Mouse (Mus musculus): ENCODE measurements at regions not wholly inside any gene's neighbourhood (a gene's known extent, or its start where the extent isn't known, plus 50 kb on each side); places are given as distances from the start of the nearest gene placed in this dataset.

DNA sequence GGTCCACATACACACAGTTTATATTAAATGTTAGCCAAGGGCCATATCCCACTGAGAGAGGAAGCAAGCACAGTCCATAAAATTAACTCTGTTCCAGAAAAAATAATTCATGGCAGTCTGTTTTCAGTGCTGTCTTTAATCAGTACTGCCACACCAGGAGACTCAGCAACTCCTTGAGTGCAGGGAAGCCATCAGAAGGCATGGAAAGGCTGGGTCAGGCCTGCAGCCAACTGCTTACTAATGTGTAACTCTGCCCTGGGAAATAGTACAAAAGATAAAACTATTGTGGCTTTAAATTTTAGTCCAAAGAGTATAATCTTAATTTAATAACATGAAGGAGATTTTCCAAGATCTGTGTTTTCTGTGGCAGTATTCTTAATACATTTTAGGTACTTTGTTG lies 298.1 kb upstream of the Marcks start:
- DNase-seq: no peak

DNA sequence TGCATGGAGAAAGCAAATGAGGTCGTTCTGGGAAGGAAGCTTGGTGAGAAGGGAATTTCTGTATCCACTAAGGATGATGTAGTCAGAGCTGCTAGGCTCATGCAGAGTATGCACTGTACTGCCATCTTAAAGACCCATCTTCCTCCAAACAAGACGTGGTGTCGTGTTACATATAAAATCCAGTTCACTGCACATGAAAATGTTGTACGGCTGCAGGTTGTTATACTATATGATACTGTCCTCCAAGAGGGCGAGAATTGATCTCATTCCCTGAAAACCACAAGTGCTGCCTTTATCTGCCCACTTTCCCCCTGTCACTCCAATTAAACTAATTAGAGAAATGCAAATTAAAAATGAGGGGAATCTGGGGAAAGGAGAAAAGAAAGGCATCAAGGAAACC lies 295.5 kb upstream of the Marcks start:
- DNase-seq: no peak

DNA sequence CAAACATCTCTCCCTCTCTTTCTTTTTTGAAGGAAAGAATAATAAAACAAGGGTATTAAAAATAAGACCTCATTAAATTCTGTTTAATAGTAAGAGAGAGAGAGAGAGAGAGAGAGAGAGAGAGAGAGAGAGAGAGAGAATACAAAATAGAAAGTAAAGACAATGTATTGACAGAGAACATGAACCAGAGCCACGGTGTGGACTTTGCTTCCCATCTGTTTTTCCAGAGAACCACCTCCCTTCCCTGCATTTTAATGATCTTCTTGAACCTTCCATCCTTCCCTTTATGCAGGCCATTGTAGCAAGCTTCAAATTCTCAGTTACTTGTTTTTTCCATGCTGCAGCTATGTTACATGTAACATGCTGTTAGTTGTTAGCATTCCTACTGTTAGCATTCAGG lies 284.3 kb upstream of the Marcks start:
- no peak for DNase-seq

DNA sequence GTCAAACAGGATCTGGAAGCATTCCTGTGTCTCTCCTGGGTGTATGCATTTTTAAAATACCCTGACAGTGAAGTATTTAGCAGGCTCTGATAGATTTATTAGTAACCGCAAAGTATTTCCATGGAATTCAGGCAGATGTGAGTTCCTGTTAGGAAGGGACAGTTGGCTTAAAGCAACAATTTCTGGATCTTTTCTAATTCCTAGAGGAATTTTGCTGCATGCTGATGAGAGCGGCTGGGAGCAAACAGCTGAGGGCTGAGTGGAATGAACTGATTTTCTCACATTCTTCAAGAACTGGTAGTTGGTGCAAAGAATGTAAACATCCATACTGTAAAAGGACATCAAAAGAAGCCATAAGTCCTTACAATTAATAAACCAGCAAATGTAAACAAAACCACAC lies 283.9 kb upstream of the Marcks start:
- DNase-seq: no peak

DNA sequence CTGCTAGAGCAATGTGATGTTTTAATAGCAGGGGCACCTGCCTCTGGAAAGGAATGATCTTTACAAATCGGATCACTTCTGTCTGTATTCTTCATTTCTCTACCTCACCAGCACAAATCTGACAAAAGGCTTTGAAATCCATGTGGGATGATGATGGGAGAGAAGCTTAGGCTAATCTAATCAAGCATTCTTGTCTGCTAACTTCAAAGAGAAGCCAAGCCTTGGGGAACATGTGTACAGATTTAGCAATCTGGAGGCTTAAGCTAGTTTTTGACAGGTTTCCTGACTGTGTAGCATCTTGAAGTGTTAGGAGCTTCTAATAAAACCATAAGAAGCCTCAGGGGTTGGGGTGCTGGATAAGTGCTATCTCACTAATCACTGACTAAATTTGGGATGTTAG lies 277.6 kb upstream of the Marcks start:
- DNase-seq: no peak

DNA sequence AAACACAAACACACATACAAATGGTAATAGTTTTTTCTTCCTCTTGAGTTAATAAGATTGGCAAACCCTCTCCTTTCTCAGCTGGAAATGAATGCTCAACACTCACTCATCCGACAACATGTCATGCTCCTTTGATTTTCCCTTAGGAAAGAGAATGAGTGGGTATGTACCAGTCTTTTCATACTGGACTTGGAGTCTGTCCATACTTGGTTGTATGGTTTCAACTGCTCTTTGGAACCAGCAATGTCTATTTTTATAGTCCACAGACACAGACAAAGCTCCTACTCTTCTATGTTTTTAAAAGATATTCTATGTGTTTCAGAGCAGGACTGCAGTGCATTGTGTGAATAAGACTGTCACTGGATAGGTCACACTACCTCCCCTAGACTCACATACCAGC lies 273.7 kb upstream of the Marcks start:
- no peak for DNase-seq

DNA sequence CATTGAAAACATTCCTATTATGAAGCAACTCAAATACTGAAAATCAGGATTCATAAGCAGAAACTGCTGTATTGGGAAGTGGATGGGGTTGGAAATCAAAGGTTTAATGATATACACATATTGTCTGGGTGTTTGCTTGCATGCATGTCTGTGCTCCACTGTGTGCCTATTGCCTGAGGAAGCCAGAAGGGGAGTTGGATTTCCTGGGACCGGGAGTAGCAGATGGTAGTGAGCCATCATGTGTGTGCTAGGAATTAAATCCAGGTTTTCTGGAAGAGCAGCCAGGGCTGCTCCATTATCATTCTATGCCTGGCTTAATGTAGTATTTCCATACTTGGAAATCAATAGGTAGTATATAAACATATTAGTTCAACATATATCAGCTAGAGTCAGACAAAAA lies 271.0 kb upstream of the Marcks start:
- DNase-seq: no peak

DNA sequence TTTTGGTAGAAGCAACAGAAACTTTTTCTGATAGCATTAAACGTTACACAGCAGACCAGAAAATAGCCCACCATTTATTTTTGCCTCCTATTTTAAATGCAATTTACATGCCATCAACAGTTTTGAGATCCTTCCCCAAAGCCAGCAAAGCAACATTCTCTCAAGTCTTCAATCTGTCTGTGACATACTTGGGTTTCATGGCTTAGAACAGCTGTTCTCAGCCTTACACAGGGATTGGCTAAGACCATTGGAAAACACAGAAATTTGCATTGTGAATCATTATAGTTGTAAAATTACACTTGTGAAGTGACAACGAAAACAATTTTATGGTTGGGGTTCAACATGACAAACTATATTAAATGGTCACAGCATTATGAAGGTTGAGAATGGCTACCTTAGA lies 268.8 kb upstream of the Marcks start:
- DNase-seq: no peak

DNA sequence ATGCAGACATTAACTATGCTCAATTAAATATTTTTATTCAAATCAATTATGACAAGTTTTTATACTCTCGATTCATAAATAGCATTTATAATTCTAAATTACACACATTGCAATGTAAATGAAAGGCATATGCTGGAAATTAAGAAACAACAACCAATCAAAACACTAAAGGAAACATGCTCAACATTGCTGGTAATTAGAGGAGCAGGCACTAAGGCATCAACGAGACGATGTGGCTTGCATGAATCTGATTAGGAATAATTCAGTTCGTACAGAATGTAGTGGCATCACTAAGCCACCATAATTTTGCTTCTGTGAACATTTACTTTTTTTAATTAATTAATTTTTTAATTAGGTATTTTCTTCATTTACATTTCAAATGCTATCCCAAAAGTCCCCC lies 266.2 kb upstream of the Marcks start:
- DNase-seq: no peak

DNA sequence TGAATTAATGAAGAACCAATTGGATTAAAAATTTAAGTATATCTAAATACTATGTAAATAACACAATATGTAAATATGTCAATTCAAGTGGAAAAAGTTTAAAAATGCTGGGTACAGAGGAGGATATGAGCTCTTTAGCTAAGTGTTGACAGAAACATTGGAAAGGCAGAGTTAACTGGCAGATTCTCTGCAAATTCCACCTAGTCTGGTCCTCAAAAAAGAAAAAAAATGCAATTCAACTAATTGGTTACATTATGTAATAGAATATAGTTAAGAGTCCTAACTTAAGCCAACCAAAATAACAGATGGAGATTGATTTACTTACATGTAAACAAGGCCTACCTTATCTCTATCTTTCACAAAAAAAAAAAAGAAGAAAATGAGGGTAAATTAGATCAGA lies 265.7 kb upstream of the Marcks start:
- DNase-seq: no peak

DNA sequence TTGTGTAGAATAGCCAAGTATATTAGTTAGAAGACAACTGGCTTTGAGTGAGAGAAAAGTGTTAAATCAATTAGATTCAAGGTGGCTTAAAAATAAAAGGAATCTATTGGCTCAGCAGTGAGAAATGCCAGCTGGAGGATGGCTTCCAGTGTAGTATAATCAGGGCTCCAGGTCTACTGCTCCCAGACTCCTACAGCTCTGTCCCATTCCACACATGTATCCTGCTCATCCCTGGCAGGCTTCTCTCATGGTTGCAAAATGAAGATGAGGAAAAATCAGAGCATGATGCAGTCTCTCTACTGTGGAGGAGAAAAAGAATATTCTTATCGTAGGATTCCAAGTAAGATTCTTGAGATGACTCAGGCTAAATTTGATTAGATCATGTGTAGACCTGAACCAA lies 263.7 kb upstream of the Marcks start:
- no peak for DNase-seq

DNA sequence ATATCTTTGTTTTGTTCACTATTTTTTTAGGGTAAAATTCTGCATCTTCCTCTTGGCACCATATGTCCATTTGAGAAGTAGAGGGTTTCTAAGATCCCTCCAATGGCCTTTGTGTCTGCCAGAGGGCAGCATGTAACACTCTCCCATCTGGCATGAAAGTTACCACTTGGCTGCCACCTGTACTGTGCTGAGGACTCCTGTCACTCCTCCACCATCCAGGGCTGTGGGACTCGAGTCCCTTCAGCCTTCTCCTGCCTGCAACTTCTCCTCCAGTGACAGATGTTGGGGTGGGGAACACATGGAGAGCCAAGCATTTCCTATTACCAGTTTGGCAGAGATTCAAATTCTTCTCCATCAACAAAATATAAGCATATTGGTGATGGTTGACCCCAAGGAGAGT lies 262.3 kb upstream of the Marcks start:
- no peak for DNase-seq

DNA sequence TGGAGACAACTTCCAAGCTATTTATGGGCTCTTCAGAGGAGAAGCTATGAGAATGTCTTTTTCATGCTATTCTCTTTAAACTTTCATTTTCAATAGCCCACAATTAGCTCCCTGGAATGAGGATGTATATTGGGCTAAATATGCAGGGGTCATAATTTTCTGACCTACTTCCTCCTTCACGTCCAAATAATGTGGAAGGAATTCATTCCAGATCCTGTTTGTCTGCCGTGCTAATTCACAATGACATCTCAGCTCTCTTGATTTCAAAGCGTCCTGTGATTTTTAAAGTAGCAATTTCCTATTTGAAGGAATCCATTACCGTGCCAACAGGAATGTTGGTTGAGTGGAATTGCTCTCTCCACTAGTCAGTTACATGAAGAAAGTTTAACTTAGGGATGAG lies 261.7 kb upstream of the Marcks start:
- no peak for DNase-seq

DNA sequence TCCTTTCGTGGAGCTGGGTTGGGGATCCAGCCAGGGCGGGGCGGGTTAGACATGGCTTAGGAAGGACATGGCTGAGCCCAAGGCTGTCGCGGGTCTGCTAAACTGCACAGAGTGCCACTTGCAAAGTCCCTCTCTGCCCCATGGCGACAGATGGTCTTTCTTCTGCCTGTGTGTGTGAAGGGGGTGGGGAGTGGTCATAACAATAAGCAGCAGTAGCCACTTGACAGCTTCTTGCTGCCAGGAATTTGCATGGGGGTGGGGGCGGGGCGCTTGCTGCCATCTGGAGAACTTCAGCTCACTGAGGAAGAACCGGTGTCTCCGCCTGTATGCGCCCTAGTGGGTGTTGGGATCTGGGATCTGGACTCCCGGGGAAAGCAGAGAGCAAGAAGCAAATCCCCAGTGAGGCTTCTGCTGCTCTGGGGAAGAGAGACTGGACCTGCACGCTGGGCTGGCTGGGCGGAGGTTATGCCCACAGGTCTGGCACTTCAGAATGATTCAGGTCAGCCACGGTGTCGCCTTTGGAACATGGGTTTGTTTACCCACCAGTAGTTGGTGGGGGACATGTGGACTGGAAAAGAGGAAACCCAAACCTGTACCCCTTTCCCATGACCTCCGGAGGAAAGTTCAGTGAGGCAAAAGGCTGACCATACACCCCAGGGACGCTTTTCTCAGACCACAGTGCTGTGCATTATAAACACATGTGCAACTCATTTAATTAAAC lies 258.7 kb upstream of the Marcks start:
- peak; percentile 60 for DNase-seq

DNA sequence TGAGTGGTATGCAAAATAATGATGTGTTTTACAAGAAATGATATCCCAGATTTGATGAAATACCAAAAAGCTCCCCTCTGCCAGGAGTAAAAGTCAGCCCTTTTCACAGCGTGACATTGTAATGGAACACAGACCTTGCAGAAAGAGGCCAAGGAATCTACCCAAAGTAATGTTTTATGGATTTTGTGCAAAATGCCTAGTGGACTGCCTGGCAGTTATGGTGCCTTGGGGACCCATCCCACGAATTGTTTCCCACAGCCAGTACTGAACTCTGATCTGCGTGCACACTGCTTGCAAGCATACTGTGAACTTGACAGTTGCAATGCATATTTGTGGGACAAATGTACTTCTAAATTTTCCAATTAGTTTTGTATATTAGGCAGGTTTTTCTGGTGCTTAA lies 251.3 kb upstream of the Marcks start:
- DNase-seq: no peak

DNA sequence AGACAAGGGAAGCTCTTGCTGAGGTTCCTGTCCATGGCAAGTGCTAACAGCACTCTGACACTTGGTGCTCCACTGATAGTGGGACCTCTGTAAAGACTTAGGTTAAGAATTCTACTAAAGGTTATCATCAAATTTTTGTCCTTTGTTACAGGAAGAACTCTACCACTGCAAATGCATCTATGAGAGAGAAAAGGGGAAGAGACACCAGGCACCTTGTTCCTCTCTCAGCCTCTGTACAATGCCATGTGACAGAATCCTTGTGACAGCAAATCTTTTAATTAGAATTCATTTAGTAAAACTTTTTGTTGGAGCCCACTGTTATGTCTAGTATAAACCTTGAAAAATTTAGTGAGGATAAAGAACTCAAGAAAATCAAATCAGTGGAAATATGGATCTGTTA lies 247.5 kb upstream of the Marcks start:
- DNase-seq: no peak

DNA sequence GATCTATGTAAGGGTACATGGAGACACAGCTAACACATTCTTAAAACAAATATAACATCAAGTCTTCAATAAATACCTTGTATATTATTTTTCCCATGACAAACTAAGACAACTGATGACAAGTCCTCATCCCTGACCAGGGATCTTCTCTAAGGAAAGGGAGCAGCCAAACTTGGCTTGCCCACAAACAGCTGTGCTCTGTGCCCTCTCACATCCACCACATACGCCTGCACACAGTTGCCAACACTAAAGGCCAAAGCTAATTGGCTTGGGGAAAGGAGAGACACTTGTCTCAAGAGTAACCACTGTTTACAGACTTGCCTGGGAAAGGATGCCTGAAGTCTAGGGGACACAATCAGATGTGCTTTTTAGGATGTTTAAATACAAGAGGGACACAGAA lies 241.3 kb upstream of the Marcks start:
- peak; percentile 45 for DNase-seq

DNA sequence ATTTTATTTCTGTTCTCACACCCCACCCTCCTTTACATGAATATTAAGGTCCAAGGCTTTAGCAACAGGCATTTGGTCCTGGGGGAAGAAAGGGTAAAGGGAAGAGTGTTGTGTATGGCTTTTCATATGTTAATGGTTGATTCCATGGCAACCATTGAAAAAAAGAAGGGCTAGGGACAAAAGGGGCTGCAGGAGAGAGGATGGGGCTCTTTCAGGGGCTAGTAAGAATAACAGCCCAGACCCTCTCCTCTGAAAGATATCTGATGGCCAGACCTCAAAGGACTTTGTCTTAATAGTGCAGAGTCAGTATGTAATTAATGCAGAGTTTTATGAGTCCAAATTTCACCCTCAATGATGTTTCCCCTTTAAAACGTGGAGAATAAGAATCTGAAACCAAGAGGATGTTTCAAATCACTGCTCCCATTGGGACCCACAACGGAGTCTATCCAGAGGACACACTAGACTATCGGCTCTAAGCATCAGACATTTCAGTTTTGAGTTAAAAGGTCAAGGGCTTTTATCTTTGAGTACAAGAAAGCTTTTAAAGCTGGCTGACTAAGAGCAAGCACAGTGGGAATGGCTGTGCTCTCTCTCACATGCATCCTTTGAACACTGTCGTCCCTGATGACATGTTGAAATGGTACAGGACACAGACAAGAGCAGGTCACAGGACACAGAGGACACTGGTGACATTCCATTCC lies 239.4 kb upstream of the Marcks start:
- DNase-seq: no peak

DNA sequence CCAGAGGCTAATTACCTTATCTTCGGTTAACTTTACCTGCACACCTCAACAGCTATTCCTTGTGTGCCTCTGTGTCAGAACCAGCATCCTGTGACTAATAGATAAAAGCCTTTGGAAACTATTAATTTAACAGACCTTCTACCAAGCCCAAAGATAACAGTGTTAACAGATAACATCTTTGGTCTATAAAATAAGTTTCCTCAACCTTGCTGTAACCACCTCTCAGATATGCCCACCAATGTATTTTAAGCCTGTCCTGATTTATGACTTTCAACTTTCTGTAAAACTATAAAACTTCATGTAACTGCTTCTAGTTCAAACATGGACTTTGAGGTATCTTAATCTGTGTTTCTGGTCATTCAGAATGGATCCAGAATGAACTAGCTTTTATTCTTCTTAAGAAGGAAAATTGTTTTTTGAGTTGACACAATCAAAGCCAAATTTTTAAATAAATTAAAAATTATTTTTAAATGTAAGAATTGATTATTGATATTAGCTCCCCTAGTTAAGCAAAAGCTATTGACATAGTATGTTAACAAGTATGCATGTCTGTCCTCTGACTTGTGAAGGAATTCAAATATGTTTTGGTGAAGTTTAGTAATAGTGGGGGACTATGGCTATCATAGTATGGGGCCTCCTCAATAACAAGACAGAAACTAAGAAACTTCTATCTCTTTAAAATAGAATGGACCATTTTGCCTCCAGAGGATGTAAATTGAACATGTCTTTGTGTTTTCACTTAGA lies 238.7 kb upstream of the Marcks start:
- DNase-seq: no peak

DNA sequence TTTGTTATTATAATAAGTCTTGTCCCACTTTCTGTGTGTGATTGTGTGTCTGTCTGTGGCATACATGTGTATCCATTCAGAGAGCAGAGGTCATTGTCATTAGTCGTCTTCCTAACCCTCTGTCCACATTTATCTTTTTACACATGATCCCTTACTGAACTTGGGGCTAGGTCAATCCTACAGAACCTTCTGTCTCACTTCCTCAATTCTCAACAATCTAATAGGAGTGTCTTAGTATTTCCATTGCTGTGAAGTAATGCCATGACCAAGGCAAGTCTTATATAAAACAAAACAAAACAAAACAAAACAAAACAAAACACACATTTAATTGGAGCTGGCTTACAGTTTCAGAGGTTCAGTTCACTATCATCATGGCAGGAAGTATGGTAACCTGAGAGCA lies 237.5 kb upstream of the Marcks start:
- no peak for DNase-seq

DNA sequence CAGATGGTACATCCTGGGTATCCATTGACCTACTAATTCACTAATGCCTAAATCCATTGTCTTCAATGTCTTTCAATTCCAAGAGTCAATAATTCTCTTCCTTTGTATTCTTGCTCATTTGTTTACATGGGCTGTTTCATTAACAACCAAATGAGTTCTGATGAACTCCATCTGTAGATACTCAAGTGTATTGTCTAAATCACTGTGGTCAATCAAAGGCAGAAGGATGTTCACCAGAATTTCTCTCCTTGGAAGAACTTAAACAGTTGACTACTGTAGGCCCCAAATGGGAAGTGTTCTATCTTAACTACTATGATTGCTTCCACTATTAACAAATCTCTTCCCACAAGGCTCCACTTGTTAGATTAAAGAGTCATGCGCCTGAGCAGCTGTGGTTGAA lies 236.9 kb upstream of the Marcks start:
- DNase-seq: no peak

DNA sequence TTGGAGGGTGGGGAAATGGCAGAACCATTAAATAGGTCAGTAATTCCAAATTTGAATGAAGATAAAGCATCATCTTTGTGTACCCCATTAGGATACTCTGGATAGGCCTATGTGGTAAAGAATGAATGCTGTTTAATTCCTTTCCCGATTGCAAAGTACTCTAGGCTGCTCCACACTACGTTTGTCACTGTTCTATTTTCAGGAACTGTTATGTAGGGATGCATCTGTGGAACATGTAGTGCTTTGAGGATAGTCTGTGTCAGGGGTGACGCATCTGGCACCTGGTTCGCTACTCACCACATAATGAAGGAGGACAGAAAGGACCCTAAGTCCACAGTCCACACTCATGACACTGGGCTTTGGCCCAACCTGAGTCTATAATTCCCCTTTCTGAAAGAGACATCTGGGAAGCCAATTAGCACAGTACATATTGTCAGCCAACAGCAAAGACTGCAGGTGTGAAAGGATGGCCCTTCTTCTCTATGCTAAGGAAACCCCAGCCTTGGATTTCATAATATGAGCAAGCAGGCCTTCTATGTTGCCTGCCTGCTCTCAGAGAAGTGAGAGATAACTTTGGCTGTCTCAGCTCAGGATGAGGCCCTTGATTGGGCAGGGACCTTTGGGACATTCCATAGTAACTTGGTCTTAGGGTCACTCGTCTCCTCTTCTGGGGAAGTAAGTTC lies 230.4 kb upstream of the Marcks start:
- no peak for DNase-seq

DNA sequence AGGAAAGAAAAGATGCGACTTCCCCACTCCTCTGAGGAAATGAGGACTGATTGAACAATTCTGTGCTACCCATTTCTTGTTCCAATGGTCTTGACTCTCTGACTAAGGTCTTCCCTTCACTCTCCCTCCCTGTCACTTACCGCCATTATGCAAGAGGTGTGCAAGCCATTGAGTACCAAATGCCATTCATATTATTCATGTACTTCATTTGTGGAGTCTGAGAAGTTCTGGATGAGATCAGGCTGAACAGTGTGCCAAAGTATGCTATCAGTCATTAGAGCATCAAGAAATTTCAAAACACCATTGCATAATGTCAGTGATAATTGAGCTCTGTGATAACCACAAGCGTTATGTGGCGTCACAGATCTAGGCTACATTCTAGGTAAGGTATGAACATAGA lies 229.1 kb upstream of the Marcks start:
- no peak for DNase-seq

DNA sequence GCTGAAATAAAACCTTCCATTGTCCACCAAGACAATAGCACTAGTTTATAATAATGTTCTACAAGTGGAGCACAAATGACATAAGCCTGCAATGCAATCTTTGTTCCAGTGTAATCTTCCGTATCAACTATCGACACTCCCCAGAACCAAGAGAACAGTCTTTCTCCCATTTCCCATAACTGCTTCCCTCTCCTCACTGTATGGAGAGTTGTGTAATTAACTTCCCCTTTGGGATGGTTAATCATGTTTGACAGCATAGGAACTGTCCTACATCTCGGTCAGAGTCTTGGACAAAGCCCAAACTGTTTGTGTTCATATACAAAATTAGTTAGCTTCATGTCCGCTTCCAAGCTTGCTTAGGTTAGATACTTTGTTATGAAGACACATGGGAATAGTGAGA lies 225.8 kb upstream of the Marcks start:
- no peak for DNase-seq
